Mouse (Mus musculus) testis, adult 2 months (tissue): Measurements from ENCODE around the gene Fdx1l.

ENCODE experiments used
- CTCF ChIP-seq: fragments of 200-500 bp; IDR thresholded peaks from 2 replicates; pipeline ENCODE4 v1.5.1; 2012; ENCODE audit warnings: low read depth, mild to moderate bottlenecking, inconsistent platforms, low read length, moderate library complexity; ENCODE audit not compliant: control insufficient read depth, insufficient read depth, insufficient replicate concordance
- POLR2A ChIP-seq: fragments of 200-500 bp; IDR thresholded peaks from 2 replicates; pipeline ENCODE4 v1.6.1; 2012; ENCODE audit warnings: low read depth, mild to moderate bottlenecking, inconsistent platforms, low read length, moderate library complexity; ENCODE audit not compliant: control insufficient read depth

- TF ChIP-seq POLR2A (no peak), CTCF (no peak)
Measured at GRCm38 (mm10) chr9:21043563-21043962, 29.9 kb downstream of the Fdx1l start.
